Mouse (Mus musculus): ENCODE data around the gene Dsn1.

DNA sequence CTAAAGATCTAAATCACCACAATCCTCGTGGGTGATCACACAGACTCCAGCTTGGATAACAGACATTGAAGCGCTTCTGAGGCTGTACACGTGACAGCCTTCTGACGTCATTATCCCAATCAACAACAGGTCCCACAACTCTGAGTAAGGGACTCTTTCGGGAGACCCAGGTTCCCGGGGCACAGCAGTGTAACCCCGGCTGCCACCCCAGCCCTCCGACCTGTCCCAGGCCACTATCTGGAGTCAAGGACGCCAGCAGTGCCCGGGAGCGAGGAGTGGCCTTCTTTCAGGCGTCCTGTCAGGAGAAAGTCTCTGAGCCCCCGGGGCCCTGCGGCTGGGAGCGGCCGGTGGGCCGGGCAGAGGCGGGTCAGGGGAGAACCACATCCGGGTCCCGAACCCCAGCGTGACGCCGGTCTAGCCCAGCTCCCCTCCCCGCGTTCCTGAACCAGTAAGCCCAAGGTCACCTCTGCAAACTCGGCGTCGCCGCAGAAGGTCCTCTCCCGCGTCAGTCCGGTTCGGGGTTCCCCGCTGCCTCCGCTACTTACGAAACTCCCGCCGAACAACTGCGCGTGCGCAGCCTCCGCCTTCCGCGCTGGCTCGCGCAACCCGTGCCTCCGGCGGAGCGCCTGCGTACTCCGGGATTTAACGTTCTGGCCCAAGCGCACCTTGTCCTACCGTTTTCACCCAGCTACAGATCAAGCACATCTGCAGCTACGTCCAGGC lies at the start of gene Dsn1:
- TF ChIP-seq CTCF (IDR thresholded peaks at IDR 0.05; ENCODE audit: low read depth), result no peak
- TF ChIP-seq EP300 (IDR thresholded peaks at IDR 0.05; ENCODE audit: low read depth), result no peak
